Mouse (Mus musculus) heart, embryonic 11.5 days (tissue): Measurements from ENCODE around the gene Il5ra. TPM values are rescaled to one million over a fixed set of nuclear protein-coding genes. Genes with fewer than 3 reads are reported as not detected.

Source experiments
- ATAC-seq: fragments of 200-750 bp; cut with Nextera tagmentation; replicated peaks from 2 replicates; pipeline ENCODE4 v1.8.0; 2017; ENCODE audit warnings: moderate library complexity; ENCODE audit not compliant: insufficient number of reproducible peaks, low FRiP score, low TSS enrichment
- H3K27ac ChIP-seq: fragments of 300-500 bp; sonication (generic); 2 replicates; pipeline ENCODE4 v1.5.1; 2014; ENCODE audit warnings: mild to moderate bottlenecking, low read depth, low read length
- H3K27me3 ChIP-seq: fragments of 300-500 bp; sonication (generic); 2 replicates; pipeline ENCODE4 v1.6.1; 2014; ENCODE audit warnings: mild to moderate bottlenecking, low read length, mixed read lengths; ENCODE audit not compliant: control insufficient read depth, insufficient read depth
- H3K36me3 ChIP-seq: fragments of 300-500 bp; sonication (generic); 2 replicates; pipeline ENCODE4 v1.6.1; 2014; ENCODE audit warnings: mild to moderate bottlenecking, low read length, moderate library complexity, mixed read lengths; ENCODE audit not compliant: control insufficient read depth, insufficient read depth
- H3K4me1 ChIP-seq: fragments of 300-500 bp; sonication (generic); 2 replicates; pipeline ENCODE4 v1.6.1; 2014; ENCODE audit warnings: low read length; ENCODE audit not compliant: control insufficient read depth, insufficient read depth
- H3K4me2 ChIP-seq: fragments of 300-500 bp; sonication (generic); 2 replicates; pipeline ENCODE4 v1.6.1; 2014; ENCODE audit warnings: mild to moderate bottlenecking, moderate library complexity
- H3K4me3 ChIP-seq: fragments of 300-500 bp; sonication (generic); 2 replicates; pipeline ENCODE4 v1.5.1; 2014; ENCODE audit warnings: low read depth, low read length
- H3K9ac ChIP-seq: fragments of 300-500 bp; sonication (generic); 2 replicates; pipeline ENCODE4 v1.6.1; 2014; ENCODE audit warnings: mild to moderate bottlenecking, low read depth, low read length, moderate library complexity
- H3K9me3 ChIP-seq: fragments of 300-500 bp; sonication (generic); replicated peaks from 2 replicates; pipeline ENCODE4 v1.6.1; 2016; ENCODE audit warnings: low read length; ENCODE audit not compliant: control insufficient read depth
- WGBS: fragments of 180-500 bp; shearing (Covaris S2); extraction: QIAGEN DNeasy Blood & Tissue Kit; methylation state at CpG from one replicate; pipeline ENCODE4 v1.1.7; 2014; ENCODE audit not compliant: insufficient replicate concordance; 5-methylcytosine and 5-hydroxymethylcytosine counted together
- polyA plus RNA-seq: library from polyadenylated mRNA; unstranded; fragments of >200 nt; fragmentation: Nextera tagmentation; extraction: Ambion mirVana; gene quantifications from 2 replicates; pipeline ENCODE4 v1.2.1, GENCODE M21; 2014

Il5ra gene
- not detected in 2 replicates for polyA plus RNA-seq

- H3K4me1 ChIP-seq, result no peaks in the 10 kb centered on the region
- no peaks in the 10 kb centered on the region for H3K36me3 ChIP-seq
- no peak within 1 kb of the TSS for H3K27ac ChIP-seq
- no peaks in the 10 kb centered on the region for H3K27me3 ChIP-seq
- no peaks in the 10 kb centered on the region for H3K9me3 ChIP-seq
- 63% methylated on average over 6 of the region's 6 CpGs for WGBS
- no peak within 1 kb of the TSS for H3K4me2 ChIP-seq
- no peak for ATAC-seq
- no peak within 1 kb of the TSS for H3K9ac ChIP-seq
- no peak within 1 kb of the TSS for H3K4me3 ChIP-seq
These were observed at the start of gene Il5ra for GRCm38 (mm10) chr6:106748887-106749388. Gene Il5ra (minus strand): TSS chr6:106749037.

GRCm38 (mm10) chr6:106794094-106794814 is 45.4 kb upstream of the Il5ra start:
- Histone ChIP-seq H3K4me1 (peaks cover 7% of the 10 kb centered on the region), H3K27me3 (no peaks in the 10 kb centered on the region), H3K4me3 (no peak overlapping the region), H3K9ac (no peak overlapping the region), H3K36me3 (no peaks in the 10 kb centered on the region), H3K9me3 (no peaks in the 10 kb centered on the region), H3K27ac (no peak overlapping the region), H3K4me2 (no peak overlapping the region)
- 83% methylated on average over 13 of the region's 13 CpGs for WGBS
- no peak for ATAC-seq

GRCm38 (mm10) chr6:106793621-106794020 is 44.8 kb upstream of the Il5ra start:
- Histone ChIP-seq H3K27ac (no peak overlapping the region), H3K9me3 (no peaks in the 10 kb centered on the region), H3K36me3 (no peaks in the 10 kb centered on the region), H3K4me1 (peaks cover under 1% of the 10 kb centered on the region; the same call in 1 of the 2 replicates), H3K27me3 (no peaks in the 10 kb centered on the region), H3K4me3 (no peak overlapping the region), H3K4me2 (no peak overlapping the region), H3K9ac (no peak overlapping the region)
- no peak for ATAC-seq
- 92% methylated on average over 10 of the region's 10 CpGs for WGBS

GRCm38 (mm10) chr6:106793088-106793487 is 44.3 kb upstream of the Il5ra start:
- no peak for ATAC-seq
- Histone ChIP-seq H3K27ac (no peak overlapping the region), H3K9me3 (no peaks in the 10 kb centered on the region), H3K9ac (no peak overlapping the region), H3K4me3 (no peak overlapping the region), H3K36me3 (no peaks in the 10 kb centered on the region), H3K4me2 (no peak overlapping the region), H3K4me1 (no peaks in the 10 kb centered on the region), H3K27me3 (no peaks in the 10 kb centered on the region)
- WGBS, result 89% methylated on average over 7 of the region's 7 CpGs

- H3K4me2 ChIP-seq, result no peak overlapping the region
- 86% methylated on average over 5 of the region's 5 CpGs for WGBS
- no peak overlapping the region for H3K9ac ChIP-seq
- no peak for ATAC-seq
- H3K36me3 ChIP-seq, result no peaks in the 10 kb centered on the region
- no peaks in the 10 kb centered on the region for H3K4me1 ChIP-seq
- no peaks in the 10 kb centered on the region for H3K9me3 ChIP-seq
- no peaks in the 10 kb centered on the region for H3K27me3 ChIP-seq
- no peak overlapping the region for H3K4me3 ChIP-seq
- no peak overlapping the region for H3K27ac ChIP-seq
These were observed 43.6 kb upstream of the Il5ra start for GRCm38 (mm10) chr6:106792486-106792885.

- ATAC-seq, result no peak
- Histone ChIP-seq H3K36me3 (no peaks in the 10 kb centered on the region), H3K9me3 (no peaks in the 10 kb centered on the region), H3K27me3 (no peaks in the 10 kb centered on the region), H3K4me1 (no peaks in the 10 kb centered on the region), H3K27ac (no peak overlapping the region), H3K4me2 (no peak overlapping the region), H3K9ac (no peak overlapping the region), H3K4me3 (no peak overlapping the region)
- 90% methylated on average over 8 of the region's 8 CpGs for WGBS
These were observed 42.6 kb upstream of the Il5ra start for GRCm38 (mm10) chr6:106791429-106791828.

- no peaks in the 10 kb centered on the region for H3K9me3 ChIP-seq
- H3K4me3 ChIP-seq, result no peak overlapping the region
- H3K27me3 ChIP-seq, result no peaks in the 10 kb centered on the region
- no peak overlapping the region for H3K4me2 ChIP-seq
- H3K4me1 ChIP-seq, result no peaks in the 10 kb centered on the region
- no peak overlapping the region for H3K9ac ChIP-seq
- H3K36me3 ChIP-seq, result no peaks in the 10 kb centered on the region
- WGBS, result 81% methylated on average over 3 of the region's 3 CpGs
- no peak for ATAC-seq
- H3K27ac ChIP-seq, result no peak overlapping the region
These were observed 38.3 kb upstream of the Il5ra start for GRCm38 (mm10) chr6:106787138-106787537.

- no peak for ATAC-seq
- peak overlapping the region; percentile 94 for H3K4me2 ChIP-seq
- H3K27me3 ChIP-seq, result no peaks in the 10 kb centered on the region
- H3K9me3 ChIP-seq, result no peaks in the 10 kb centered on the region
- no peak overlapping the region for H3K27ac ChIP-seq
- peak overlapping the region; percentile 71 for H3K9ac ChIP-seq
- WGBS, result 50% methylated on average over 4 of the region's 4 CpGs
- H3K4me3 ChIP-seq, result peak overlapping the region; percentile 71
- peaks cover 9% of the 10 kb centered on the region for H3K4me1 ChIP-seq
- peaks cover 4% of the 10 kb centered on the region; the same call in 1 of the 2 replicates for H3K36me3 ChIP-seq
These were observed 21.2 kb upstream of the Il5ra start for GRCm38 (mm10) chr6:106770046-106770445.
